Mouse (Mus musculus): ENCODE data around the gene Galnt18.

DNA sequence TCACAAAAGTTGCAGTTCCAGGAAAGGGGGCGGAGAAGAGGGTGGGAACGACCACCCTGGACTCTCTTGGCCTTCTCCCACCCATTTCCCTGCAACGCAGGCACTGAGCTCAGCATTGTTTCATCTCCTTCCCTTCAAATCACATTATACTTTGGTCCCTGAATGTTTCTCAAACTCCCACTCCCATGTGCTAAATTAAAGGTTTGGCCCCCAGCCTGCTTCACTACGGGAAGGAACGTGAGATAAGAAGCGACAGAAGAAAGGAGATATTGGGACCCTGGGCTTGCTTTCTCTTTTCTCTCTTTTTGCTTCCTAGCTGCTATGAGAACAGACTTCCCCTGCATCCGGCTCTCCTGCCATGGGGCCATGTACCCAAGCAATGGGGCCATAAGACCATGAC, 55.0 kb downstream of the Galnt18 start:
- TF ChIP-seq CTCF (IDR thresholded peaks at IDR 0.05; ENCODE audit: low read depth): no peak
- no peak for TF ChIP-seq EP300 (optimal IDR thresholded peaks at IDR 0.05)
